ENCODE assay signal across 18 mouse cellular contexts in genomic region chr8:11703789-11704188, GRCm38 (mm10). TPM values are rescaled to one million over a fixed set of nuclear protein-coding genes. Genes with fewer than 3 reads are reported as not detected.
"Had no signal": no experiment of that assay in that cellular context is flagged by ENCODE, and none has a peak within 500 bp of the region (broad histone marks: within the 10 kb centered on the region; RNA-seq: fewer than 3 reads in every experiment).

No protein-coding gene starts in this region.

- H3K4me3 ChIP-seq: megakaryocyte, embryonic 14.5 days; midbrain, embryonic 13.5 days; midbrain, embryonic 15.5 days; neural tube, embryonic 12.5 days; stomach, embryonic 15.5 days had no signal

- H3K4me2 ChIP-seq: lung, embryonic 14.5 days; midbrain, embryonic 13.5 days; midbrain, embryonic 15.5 days; neural tube, embryonic 12.5 days; stomach, embryonic 15.5 days had no signal

- H3K27ac ChIP-seq: liver, embryonic 14.5 days; macrophage; midbrain, embryonic 13.5 days; midbrain, embryonic 15.5 days; neural tube, embryonic 12.5 days; stomach, embryonic 15.5 days; stomach, postnatal 0 days had no signal

- H3K27me3 ChIP-seq: midbrain, embryonic 15.5 days; neural tube, embryonic 12.5 days; stomach, embryonic 15.5 days had no signal

- H3K9me3 ChIP-seq: midbrain, embryonic 13.5 days; midbrain, embryonic 15.5 days; stomach, embryonic 15.5 days had no signal

- DNase-seq: lung, adult 18-20 months; lung, embryonic 14.5 days; lung, postnatal 10 days; right cerebral cortex, postnatal 14 days; thymus, adult 2 months; thymus, postnatal 25 days had no signal

- H3K36me3 ChIP-seq: midbrain, embryonic 13.5 days; midbrain, embryonic 15.5 days; neural tube, embryonic 12.5 days; stomach, embryonic 15.5 days had no signal

- H3K9ac ChIP-seq: liver, embryonic 14.5 days; lung, embryonic 14.5 days; midbrain, embryonic 13.5 days; midbrain, embryonic 15.5 days; neural tube, embryonic 12.5 days; stomach, embryonic 15.5 days had no signal

- ATAC-seq: midbrain, embryonic 13.5 days; midbrain, embryonic 15.5 days had no signal

RNA-seq across cellular contexts. Expression of gene 1700016D06Rik, which starts 2.9 kb away (rescaled TPM):
- polyA plus RNA-seq: liver, embryonic 14.5 days; liver, embryonic 16.5 days; lung, embryonic 14.5 days; lung, embryonic 16.5 days; macrophage; midbrain, embryonic 15.5 days; neural tube, embryonic 12.5 days; neural tube, embryonic 14.5 days; spleen, adult 2 months; stomach, embryonic 15.5 days; stomach, postnatal 0 days; thymus, adult 2 months had no signal
